Mouse (Mus musculus): ENCODE measurements around the gene Dhx8. TPM values are rescaled to one million over a fixed set of nuclear protein-coding genes. Genes with fewer than 3 reads are reported as not detected.

Dhx8 gene
- polyA plus RNA-seq, 1 experiment from 2014 or later: 16.4 TPM

DNA sequence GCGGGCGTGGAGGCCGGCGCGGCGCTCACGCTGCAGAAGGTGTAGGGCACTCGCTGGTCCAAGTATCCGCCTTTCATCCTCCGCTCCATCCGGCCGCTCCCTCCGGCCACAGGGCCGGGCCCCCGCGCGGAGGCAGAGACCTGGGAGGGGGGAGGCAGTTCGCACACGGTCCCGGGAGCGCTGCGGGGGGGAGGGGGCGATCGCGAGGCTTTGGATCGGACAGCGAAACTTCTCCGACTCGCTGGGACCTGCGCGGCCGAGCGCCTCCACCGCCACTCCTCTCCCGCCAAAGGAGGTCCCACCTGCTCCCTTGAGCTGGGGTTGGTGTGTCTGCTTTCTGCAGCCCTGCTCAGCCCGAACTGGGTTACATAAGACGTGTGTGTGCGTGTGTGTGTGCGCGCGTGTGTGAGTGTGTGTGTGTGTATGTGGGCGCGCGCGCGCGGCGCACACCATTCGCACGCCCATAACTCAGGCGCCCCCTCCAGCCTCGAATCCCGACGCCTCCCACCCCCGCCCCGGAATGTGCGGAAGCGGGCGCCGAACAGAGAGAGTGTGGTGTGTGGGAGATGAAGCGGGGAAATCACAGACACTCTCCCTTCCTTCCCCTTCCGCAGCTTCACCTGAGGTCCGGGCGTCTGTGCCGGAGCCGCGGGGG lies 51.9 kb downstream of the Dhx8 start:
- peak; percentile 25 for DNase-seq (ENCODE audit: low spot score)
- peak; percentile 40 for ATAC-seq
- H3K27me3 ChIP-seq (replicated peaks; ENCODE audit: insufficient read depth, low read length): peaks cover 12% of the 10 kb centered on the region; the same call in 1 of the 2 replicates
- WGBS: under 1% methylated on average over 30 of the region's 67 CpGs
- H3K27ac ChIP-seq (ENCODE audit: low read length): no peak overlapping the region
- H3K4me3 ChIP-seq (ENCODE audit: low read depth, low read length): peak overlapping the region; percentile 51
- no peaks in the 10 kb centered on the region for H3K36me3 ChIP-seq (ENCODE audit: insufficient read depth, low read length)
- no peaks in the 10 kb centered on the region for H3K9me3 ChIP-seq (ENCODE audit: low read length)
- no peak overlapping the region; the same call in 1 of the 2 replicates for H3K9ac ChIP-seq (replicated peaks; ENCODE audit: low read depth)
- TF ChIP-seq CTCF (IDR thresholded peaks at IDR 0.05) (no peak), EP300 (IDR thresholded peaks at IDR 0.05) (no peak)
- peaks cover 3% of the 10 kb centered on the region; the same call in 1 of the 2 replicates for H3K4me1 ChIP-seq (ENCODE audit: insufficient read depth, low read depth, low read length)
- H3K4me2 ChIP-seq (replicated peaks; ENCODE audit: low read depth, low read length): peak overlapping the region; percentile 95

DNA sequence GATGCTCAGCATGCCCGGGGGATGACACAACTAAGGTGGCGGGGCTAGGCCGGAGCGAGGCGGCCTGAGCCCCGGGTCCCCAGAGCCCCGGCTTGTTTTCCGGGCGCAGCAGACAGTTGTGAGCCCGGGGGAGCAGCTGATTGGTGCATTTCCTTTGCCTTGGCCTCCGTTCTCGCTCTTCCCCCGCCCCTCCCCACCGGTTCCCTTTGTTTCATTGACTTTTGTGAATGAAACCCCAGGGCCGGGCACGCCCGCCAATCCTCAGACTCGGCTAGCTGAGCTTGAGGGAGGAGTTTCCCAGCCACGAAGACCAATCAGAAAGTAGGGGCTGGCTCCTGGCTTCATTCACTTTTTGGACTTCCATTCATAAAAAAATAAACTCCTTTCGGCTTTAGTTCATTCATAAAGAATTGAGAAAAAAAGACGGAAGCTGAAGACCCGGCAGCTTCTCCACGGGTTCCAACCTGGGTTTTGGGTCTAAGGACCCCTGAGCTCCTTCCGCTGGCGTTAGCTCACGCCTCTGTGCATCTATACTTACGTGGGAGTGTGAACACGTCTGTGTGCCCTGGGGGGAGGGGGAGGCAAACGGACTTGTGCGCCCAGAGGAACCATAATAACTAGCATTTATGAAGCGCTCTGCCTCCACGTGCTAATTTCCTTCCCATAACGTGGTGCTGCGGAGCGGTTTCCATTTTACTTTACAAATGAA lies 52.6 kb downstream of the Dhx8 start, which contains the start of gene Etv4:
TSS of gene Etv4 (minus strand) at position 229 of the 709 bp plus-strand sequence.
- no peaks in the 10 kb centered on the region for H3K9me3 ChIP-seq (ENCODE audit: low read length)
- H3K27me3 ChIP-seq (replicated peaks; ENCODE audit: insufficient read depth, low read length): peaks cover 12% of the 10 kb centered on the region; the same call in 1 of the 2 replicates
- DNase-seq (ENCODE audit: low spot score): peak; percentile 96
- 1% methylated on average over 28 of the region's 35 CpGs for WGBS
- H3K4me1 ChIP-seq (ENCODE audit: insufficient read depth, low read depth, low read length): peaks cover 3% of the 10 kb centered on the region; the same call in 1 of the 2 replicates
- H3K9ac ChIP-seq (replicated peaks; ENCODE audit: low read depth): no peak within 1 kb of the TSS; the same call in 1 of the 2 replicates
- peak within 1 kb of the TSS; percentile 51 for H3K4me3 ChIP-seq (ENCODE audit: low read depth, low read length)
- TF ChIP-seq CTCF (IDR thresholded peaks at IDR 0.05): no peak
- TF ChIP-seq EP300 (IDR thresholded peaks at IDR 0.05): no peak
- H3K27ac ChIP-seq (ENCODE audit: low read length): no peak within 1 kb of the TSS
- no peaks in the 10 kb centered on the region for H3K36me3 ChIP-seq (ENCODE audit: insufficient read depth, low read length)
- peak within 1 kb of the TSS; percentile 95 for H3K4me2 ChIP-seq (replicated peaks; ENCODE audit: low read depth, low read length)
- ATAC-seq: peak; percentile 93

- Histone ChIP-seq H3K4me2 (replicated peaks; ENCODE audit: low read depth, low read length) (peak overlapping the region; percentile 95), H3K9ac (replicated peaks; ENCODE audit: low read depth) (no peak overlapping the region)
These were observed 53.1 kb downstream of the Dhx8 start for GRCm38 (mm10) chr11:101785852-101786205.

GRCm38 (mm10) chr11:101786651-101787050 lies 53.9 kb downstream of the Dhx8 start:
- Histone ChIP-seq H3K4me2 (replicated peaks; ENCODE audit: low read depth, low read length) (no peak overlapping the region), H3K9ac (replicated peaks; ENCODE audit: low read depth) (no peak overlapping the region), H3K4me1 (ENCODE audit: insufficient read depth, low read depth, low read length) (peaks cover 8% of the 10 kb centered on the region; the same call in 1 of the 2 replicates), H3K27me3 (replicated peaks; ENCODE audit: insufficient read depth, low read length) (peaks cover 12% of the 10 kb centered on the region; the same call in 1 of the 2 replicates), H3K9me3 (ENCODE audit: low read length) (no peaks in the 10 kb centered on the region), H3K27ac (ENCODE audit: low read length) (no peak overlapping the region), H3K36me3 (ENCODE audit: insufficient read depth, low read length) (no peaks in the 10 kb centered on the region), H3K4me3 (ENCODE audit: low read depth, low read length) (no peak overlapping the region)
- no peak for TF ChIP-seq CTCF (IDR thresholded peaks at IDR 0.05)
- no peak for TF ChIP-seq EP300 (IDR thresholded peaks at IDR 0.05)
- DNase-seq (ENCODE audit: low spot score) (no peak), ATAC-seq (no peak)
- 72% methylated on average over 7 of the region's 7 CpGs for WGBS

More at GRCm38 (mm10) chr11:101785852-101786205, 53.1 kb downstream of the Dhx8 start:
- Histone ChIP-seq H3K9me3 (ENCODE audit: low read length) (no peaks in the 10 kb centered on the region), H3K27ac (ENCODE audit: low read length) (no peak overlapping the region), H3K27me3 (replicated peaks; ENCODE audit: insufficient read depth, low read length) (peaks cover 12% of the 10 kb centered on the region; the same call in 1 of the 2 replicates), H3K36me3 (ENCODE audit: insufficient read depth, low read length) (no peaks in the 10 kb centered on the region), H3K4me3 (ENCODE audit: low read depth, low read length) (0 out of 2 replicates have a peak overlapping the region, but pooled peaks have one; percentile 51), H3K4me1 (ENCODE audit: insufficient read depth, low read depth, low read length) (peaks cover 3% of the 10 kb centered on the region; the same call in 1 of the 2 replicates)
- TF ChIP-seq EP300 (IDR thresholded peaks at IDR 0.05): no peak
- TF ChIP-seq CTCF (IDR thresholded peaks at IDR 0.05): no peak
- ATAC-seq (no peak), DNase-seq (ENCODE audit: low spot score) (no peak)
- 7% methylated on average over 7 of the region's 7 CpGs for WGBS

- H3K4me3 ChIP-seq (ENCODE audit: low read depth, low read length): no peak overlapping the region
- H3K9ac ChIP-seq (replicated peaks; ENCODE audit: low read depth): no peak overlapping the region
- H3K4me2 ChIP-seq (replicated peaks; ENCODE audit: low read depth, low read length): no peak overlapping the region
- no peak for TF ChIP-seq CTCF (IDR thresholded peaks at IDR 0.05)
- no peak for TF ChIP-seq EP300 (IDR thresholded peaks at IDR 0.05)
- DNase-seq (ENCODE audit: low spot score) (no peak), ATAC-seq (no peak)
- H3K27me3 ChIP-seq (replicated peaks; ENCODE audit: insufficient read depth, low read length): peaks cover 12% of the 10 kb centered on the region; the same call in 1 of the 2 replicates
- 83% methylated on average over 1 of the region's 1 CpGs for WGBS
- peaks cover 8% of the 10 kb centered on the region; the same call in 1 of the 2 replicates for H3K4me1 ChIP-seq (ENCODE audit: insufficient read depth, low read depth, low read length)
- H3K9me3 ChIP-seq (ENCODE audit: low read length): no peaks in the 10 kb centered on the region
- no peak overlapping the region for H3K27ac ChIP-seq (ENCODE audit: low read length)
- no peaks in the 10 kb centered on the region for H3K36me3 ChIP-seq (ENCODE audit: insufficient read depth, low read length)
These were observed 54.7 kb downstream of the Dhx8 start for GRCm38 (mm10) chr11:101787432-101787831.
